Mouse (Mus musculus) liver, postnatal 0 days (tissue): ENCODE results near the gene Rps6ka5.

Source experiments
- CTCF ChIP-seq: sonication (generic); IDR thresholded peaks from 2 replicates; pipeline ENCODE4 v1.5.1; 2016; ENCODE audit warnings: antibody characterized with exemption, low read depth
- EP300 ChIP-seq: IDR thresholded peaks from 2 replicates; pipeline ENCODE4 v1.6.1; 2016; ENCODE audit warnings: antibody characterized with exemption, low read depth, mild to moderate bottlenecking

- no peak for TF ChIP-seq CTCF
- no peak for TF ChIP-seq EP300
Measured at GRCm38 (mm10) chr12:100690444-100690843, 36.3 kb downstream of the Rps6ka5 start.
